In genomic region chr4:107701116-107701515, GRCm38 (mm10) we compare ENCODE assay signal across 10 mouse cellular contexts. TPM values are rescaled to one million over a fixed set of nuclear protein-coding genes. Genes with fewer than 3 reads are reported as not detected.
DNase-seq lines count a peak whose midpoint lies in the region; ATAC-seq and TF ChIP-seq lines count a peak whose summit lies in the region.
"Had no signal": no experiment of that assay in that cellular context is flagged by ENCODE, and none has a peak within 500 bp of the region (broad histone marks: within the 10 kb centered on the region; RNA-seq: fewer than 3 reads in every experiment).

No protein-coding gene starts in this region.

- no peak for ATAC-seq in lung, postnatal 0 days

- H3K4me3 ChIP-seq in lung, postnatal 0 days (ENCODE audit: low read depth, low read length): no peak overlapping the region
- H3K4me3 ChIP-seq: heart, embryonic 15.5 days; midbrain, embryonic 12.5 days had no signal

- no peak overlapping the region for H3K27ac ChIP-seq in lung, postnatal 0 days (ENCODE audit: low read length)
- H3K27ac ChIP-seq: heart, embryonic 15.5 days; midbrain, embryonic 12.5 days had no signal

- 29% methylated on average over 11 of the region's 11 CpGs for WGBS in lung, postnatal 0 days

- no peak overlapping the region for H3K4me2 ChIP-seq in lung, postnatal 0 days (replicated peaks; ENCODE audit: low read depth, low read length)
- H3K4me2 ChIP-seq: heart, embryonic 15.5 days; midbrain, embryonic 12.5 days had no signal

- TF ChIP-seq EP300 in lung, postnatal 0 days (IDR thresholded peaks at IDR 0.05): no peak

- H3K9me3 ChIP-seq in lung, postnatal 0 days (ENCODE audit: low read length): no peaks in the 10 kb centered on the region
- H3K9me3 ChIP-seq: heart, embryonic 15.5 days had no signal

- peak; percentile 66 for TF ChIP-seq CTCF in lung, postnatal 0 days (IDR thresholded peaks at IDR 0.05)

- no peak overlapping the region for H3K9ac ChIP-seq in lung, postnatal 0 days (replicated peaks; ENCODE audit: low read depth)
- H3K9ac ChIP-seq: heart, embryonic 15.5 days; midbrain, embryonic 12.5 days had no signal

- H3K4me1 ChIP-seq in lung, postnatal 0 days (ENCODE audit: insufficient read depth, low read depth, low read length): no peaks in the 10 kb centered on the region
- H3K4me1 ChIP-seq: heart, embryonic 15.5 days had no signal

- H3K36me3 ChIP-seq in lung, postnatal 0 days (ENCODE audit: insufficient read depth, low read length): no peaks in the 10 kb centered on the region
- H3K36me3 ChIP-seq: heart, embryonic 15.5 days; midbrain, embryonic 12.5 days had no signal

- peak; percentile 16 to 38 for DNase-seq in cerebellum, adult 18-20 months
- DNase-seq in cerebellum, adult 11-12 months: no peak
- DNase-seq in ovary, postnatal 10 days (ENCODE audit: low spot score): peak; percentile 12
- no peak for DNase-seq in ovary, adult 18-20 months (ENCODE audit: low spot score)
- DNase-seq in embryo, embryonic 10 days (ENCODE audit: low spot score): peak; percentile 85
- peak; percentile 69 for DNase-seq in kidney, postnatal 10 days
- DNase-seq in lung, postnatal 0 days (ENCODE audit: low spot score): peak; percentile 40
- peak; percentile 78 for DNase-seq in testis, postnatal 10 days (ENCODE audit: low spot score)

- no peaks in the 10 kb centered on the region for H3K27me3 ChIP-seq in lung, postnatal 0 days (replicated peaks; ENCODE audit: insufficient read depth, low read length)
- H3K27me3 ChIP-seq: heart, embryonic 15.5 days; midbrain, embryonic 12.5 days had no signal

RNA-seq across cellular contexts. Expression of gene Dmrtb1, which starts 17.1 kb away (rescaled TPM):
- 0.08 TPM in 1 of 2 replicates, not detected in the other for polyA plus RNA-seq in lung, postnatal 0 days (2015; fragmentation: Nextera tagmentation; extraction: Ambion mirVana)
- polyA plus RNA-seq: heart, embryonic 15.5 days had no signal

Comparison
In these comparisons a context has a peak if more than half of its experiments do, and no peak if none do; other contexts are left out.
1. DNase-seq: peak in cerebellum, adult 18-20 months (2 of 2), ovary, postnatal 10 days (single experiment), embryo, embryonic 10 days (single experiment), kidney, postnatal 10 days (single experiment), lung, postnatal 0 days (single experiment) and testis, postnatal 10 days (single experiment); none in cerebellum, adult 11-12 months (single experiment) and ovary, adult 18-20 months (single experiment).